Mouse (Mus musculus) midbrain, embryonic 16.5 days (tissue): Measurements from ENCODE around the gene Gm10645. TPM values are rescaled to one million over a fixed set of nuclear protein-coding genes. Genes with fewer than 3 reads are reported as not detected.

Experiments
- ATAC-seq: fragments of 200-750 bp; cut with Nextera tagmentation; 2 replicates; pipeline ENCODE4 v1.8.0; 2017; ENCODE audit warnings: moderate TSS enrichment
- H3K27ac ChIP-seq: fragments of 300-500 bp; sonication (generic); 2 replicates; pipeline ENCODE4 v1.5.1; 2014; ENCODE audit warnings: mild to moderate bottlenecking, low read length, mixed read lengths
- H3K27me3 ChIP-seq: fragments of 300-500 bp; sonication (generic); 2 replicates; pipeline ENCODE4 v1.6.1; 2014; ENCODE audit warnings: low read depth, low read length, mixed read lengths; ENCODE audit not compliant: control insufficient read depth, insufficient read depth
- H3K36me3 ChIP-seq: fragments of 300-500 bp; sonication (generic); 2 replicates; pipeline ENCODE4 v1.6.1; 2014; ENCODE audit warnings: mild to moderate bottlenecking, low read length, moderate library complexity, mixed read lengths; ENCODE audit not compliant: control insufficient read depth, insufficient read depth
- H3K4me1 ChIP-seq: fragments of 300-500 bp; sonication (generic); 2 replicates; pipeline ENCODE4 v1.6.1; 2014; ENCODE audit warnings: mild to moderate bottlenecking, low read length, mixed read lengths; ENCODE audit not compliant: control insufficient read depth, insufficient read depth
- H3K4me2 ChIP-seq: fragments of 300-500 bp; sonication (generic); 2 replicates; pipeline ENCODE4 v1.6.1; 2014; ENCODE audit warnings: mild to moderate bottlenecking, low read length, mixed read lengths
- H3K4me3 ChIP-seq: fragments of 300-500 bp; sonication (generic); 2 replicates; pipeline ENCODE4 v1.5.1; 2014; ENCODE audit warnings: low read depth, mild to moderate bottlenecking, low read length, moderate library complexity, mixed read lengths
- H3K9ac ChIP-seq: fragments of 300-500 bp; sonication (generic); 2 replicates; pipeline ENCODE4 v1.6.1; 2014; ENCODE audit warnings: low read depth, low read length, mixed read lengths
- H3K9me3 ChIP-seq: fragments of 300-500 bp; sonication (generic); replicated peaks from 2 replicates; pipeline ENCODE4 v1.6.1; 2014; ENCODE audit warnings: mild to moderate bottlenecking, low read length, mixed read lengths; ENCODE audit not compliant: control insufficient read depth, poor library complexity, severe bottlenecking
- WGBS: fragments of 180-500 bp; shearing (Covaris S2); extraction: QIAGEN DNeasy Blood & Tissue Kit; methylation state at CpG from one replicate; pipeline ENCODE4 v1.1.7; 2014; 5-methylcytosine and 5-hydroxymethylcytosine counted together
- polyA plus RNA-seq: library from polyadenylated mRNA; unstranded; fragments of >200 nt; fragmentation: Nextera tagmentation; extraction: Ambion mirVana; gene quantifications from 2 replicates; pipeline ENCODE4 v1.2.1, GENCODE M21; 2015

The Gm10645 gene
- polyA plus RNA-seq, 1 experiment from 2014 or later, result 6.9 TPM

- H3K9me3 ChIP-seq, result no peaks in the 10 kb centered on the region
- no peaks in the 10 kb centered on the region for H3K27me3 ChIP-seq
- H3K9ac ChIP-seq, result no peak overlapping the region
- no peak overlapping the region for H3K4me2 ChIP-seq
- WGBS, result 63% methylated on average over 1 of the region's 1 CpGs
- no peak for ATAC-seq
- no peaks in the 10 kb centered on the region for H3K4me1 ChIP-seq
- H3K4me3 ChIP-seq, result no peak overlapping the region
- H3K27ac ChIP-seq, result no peak overlapping the region
- H3K36me3 ChIP-seq, result no peaks in the 10 kb centered on the region
Measured at GRCm38 (mm10) chr8:83140068-83140467, 25.9 kb downstream of the Gm10645 start.

- no peak overlapping the region for H3K4me3 ChIP-seq
- no peak overlapping the region for H3K9ac ChIP-seq
- WGBS, result 45% methylated on average over 2 of the region's 2 CpGs
Measured at GRCm38 (mm10) chr8:83135086-83135485, 30.9 kb downstream of the Gm10645 start.

More at GRCm38 (mm10) chr8:83135086-83135485, 30.9 kb downstream of the Gm10645 start:
- H3K27ac ChIP-seq, result no peak overlapping the region
- no peaks in the 10 kb centered on the region for H3K36me3 ChIP-seq
- no peaks in the 10 kb centered on the region for H3K4me1 ChIP-seq
- ATAC-seq, result no peak
- no peaks in the 10 kb centered on the region for H3K27me3 ChIP-seq
- H3K4me2 ChIP-seq, result no peak overlapping the region
- no peaks in the 10 kb centered on the region for H3K9me3 ChIP-seq

Other genes with a start within 250 kb of the Gm10645 start
- gene Tbc1d9, start 818 bp downstream of the Gm10645 start, polyA plus RNA-seq, result 17.4 and 17.8 TPM in 2 replicates
- 0.18 TPM in 1 of 2 replicates, not detected in the other for gene Ucp1, start 124.2 kb upstream of the Gm10645 start, polyA plus RNA-seq
- gene Elmod2, start 166.3 kb upstream of the Gm10645 start, polyA plus RNA-seq, result 28.9 and 31.6 TPM in 2 replicates
- not detected in 2 replicates for gene Mgat4d, start 182.3 kb upstream of the Gm10645 start, polyA plus RNA-seq
- 11.5 and 12.6 TPM in 2 replicates for gene Clgn, start 223.7 kb upstream of the Gm10645 start, polyA plus RNA-seq